Mouse (Mus musculus) ES-E14 (cell line): ENCODE results near the gene Dusp1. TPM values are rescaled to one million over a fixed set of nuclear protein-coding genes. Genes with fewer than 3 reads are reported as not detected.

ENCODE experiments used
- DNase-seq: peaks from one replicate; pipeline ENCODE4 v3.0.0-alpha.2; 2013; ENCODE audit warnings: low read depth, low spot score
- H3K27ac ChIP-seq: 2 replicates; pipeline ENCODE4 v1.5.1; 2012; ENCODE audit warnings: low read depth, mild to moderate bottlenecking, low read length, moderate library complexity, mixed read lengths; ENCODE audit not compliant: poor library complexity, insufficient read depth, severe bottlenecking
- H3K36me3 ChIP-seq: 2 replicates; pipeline ENCODE4 v1.6.1; 2012; ENCODE audit warnings: mild to moderate bottlenecking, low read length, moderate library complexity, mixed read lengths; ENCODE audit not compliant: control insufficient read depth, poor library complexity, insufficient read depth, severe bottlenecking
- H3K4me1 ChIP-seq, 2 experiments: fragments of 150-350 bp in 1 of 2; sonication (generic) in 1 of 2; 2 replicates each; pipeline ENCODE4 v1.6.1; 2012; ENCODE audit warnings: low read length in 2 of 2, mild to moderate bottlenecking in 1 of 2, mixed read lengths in 1 of 2; ENCODE audit not compliant: control insufficient read depth in 2 of 2, insufficient read depth in 2 of 2, poor library complexity in 1 of 2
- H3K4me3 ChIP-seq, 2 experiments: fragments of 150-350 bp in 1 of 2; sonication (generic) in 1 of 2; 2 replicates each; pipeline ENCODE4 v1.5.1; 2012; ENCODE audit warnings: low read length in 2 of 2, low read depth in 1 of 2, mild to moderate bottlenecking in 1 of 2, mixed read lengths in 1 of 2; ENCODE audit not compliant: insufficient read depth in 1 of 2, poor library complexity in 1 of 2, severe bottlenecking in 1 of 2
- H3K9ac ChIP-seq: 2 replicates; pipeline ENCODE4 v1.6.1; 2012; ENCODE audit warnings: low read depth, mild to moderate bottlenecking, low read length, mixed read lengths; ENCODE audit not compliant: poor library complexity, insufficient read depth, severe bottlenecking
- H3K9me3 ChIP-seq: fragments of 150-350 bp; sonication (generic); 2 replicates; pipeline ENCODE4 v1.6.1; 2012; ENCODE audit warnings: low read depth, mild to moderate bottlenecking, low read length; ENCODE audit not compliant: control insufficient read depth, insufficient read depth
- CHD2 ChIP-seq: IDR thresholded peaks from 2 replicates; pipeline ENCODE4 v1.6.1; 2014; ENCODE audit warnings: mild to moderate bottlenecking, low read depth, low read length, inconsistent platforms
- HCFC1 ChIP-seq: IDR thresholded peaks from 2 replicates; pipeline ENCODE4 v1.6.1; 2012; ENCODE audit warnings: low read length, inconsistent platforms, borderline replicate concordance; ENCODE audit not compliant: insufficient read depth
- MAFK ChIP-seq: IDR thresholded peaks from 2 replicates; pipeline ENCODE4 v1.6.1; 2014; ENCODE audit warnings: mild to moderate bottlenecking, low read depth, low read length, inconsistent platforms; ENCODE audit not compliant: insufficient read depth
- ZC3H11A ChIP-seq: IDR thresholded peaks from 2 replicates; pipeline ENCODE4 v1.6.1; 2012; ENCODE audit warnings: low read depth, mild to moderate bottlenecking, inconsistent platforms, low read length, borderline replicate concordance
- ZNF384 ChIP-seq: IDR thresholded peaks from 2 replicates; pipeline ENCODE4 v1.6.1; 2012; ENCODE audit warnings: low read depth, low read length, inconsistent platforms
- in situ Hi-C, 2 experiments: fragments of 600-800 bp; cut with MboI; formaldehyde crosslinking; loops; one replicate each; pipeline ENCODE4 v1.15.1; 2025; ENCODE audit warnings: low sequenced_read_pairs in 2 of 2, inconsistent platforms in 1 of 2; ENCODE audit not compliant: unreplicated experiment in 2 of 2
- total RNA-seq: library from RNA; depleted of rRNA; stranded (reverse); fragments of 300-350 nt; gene quantifications from 2 replicates; pipeline ENCODE4 v1.2.3, GENCODE M21; 2012

Dusp1 gene
- total RNA-seq, 1 experiment, result 21.2 TPM

- no peak overlapping the region for H3K27ac ChIP-seq
- in situ Hi-C loops, result no loop called here
- 0 out of 2 replicates have a peak, but pooled peaks cover 2% of the 10 kb centered on the region for H3K9me3 ChIP-seq
- no peak for DNase-seq
- no peaks in the 10 kb centered on the region for H3K36me3 ChIP-seq
- H3K4me3 ChIP-seq, result no peak overlapping the region
- TF ChIP-seq ZC3H11A, result no peak
- no peak for TF ChIP-seq HCFC1
- no peak for TF ChIP-seq CHD2
- no peak for TF ChIP-seq ZNF384
- no peak for TF ChIP-seq MAFK
- H3K9ac ChIP-seq, result no peak overlapping the region
- H3K4me1 ChIP-seq, result peaks cover 1 to 7% of the 10 kb centered on the region in 2 experiments; a peak in 2 of 4 replicates
Measured at GRCm38 (mm10) chr17:26490910-26491309, 71.0 kb downstream of the Dusp1 start.

- no peak for DNase-seq
- Histone ChIP-seq H3K9me3 (0 out of 2 replicates have a peak, but pooled peaks cover 2% of the 10 kb centered on the region), H3K36me3 (no peaks in the 10 kb centered on the region), H3K9ac (peak overlapping the region; percentile 56; the same call in 1 of the 2 replicates), H3K4me3 (no peak overlapping the region), H3K4me1 (peaks cover 1 to 7% of the 10 kb centered on the region in 2 experiments; a peak in 2 of 4 replicates), H3K27ac (no peak overlapping the region)
- TF ChIP-seq MAFK (no peak), CHD2 (no peak), ZC3H11A (no peak), HCFC1 (no peak)
- in situ Hi-C loops, result no loop called here
Measured at GRCm38 (mm10) chr17:26490072-26490471, 71.9 kb downstream of the Dusp1 start.

- Histone ChIP-seq H3K9ac (no peak overlapping the region), H3K36me3 (no peaks in the 10 kb centered on the region), H3K4me1 (peaks cover 1 to 7% of the 10 kb centered on the region in 2 experiments; a peak in 2 of 4 replicates), H3K4me3 (no peak overlapping the region), H3K27ac (no peak overlapping the region), H3K9me3 (0 out of 2 replicates have a peak, but pooled peaks cover 2% of the 10 kb centered on the region)
- DNase-seq, result no peak
- in situ Hi-C loops, result no loop called here
- TF ChIP-seq ZNF384, result no peak
- no peak for TF ChIP-seq MAFK
- TF ChIP-seq CHD2, result no peak
Measured at GRCm38 (mm10) chr17:26488711-26489403, 73.1 kb downstream of the Dusp1 start.

GRCm38 (mm10) chr17:26487917-26488316, 74.0 kb downstream of the Dusp1 start:
- H3K9ac ChIP-seq, result no peak overlapping the region
- no peaks in the 10 kb centered on the region for H3K36me3 ChIP-seq
- no peak for DNase-seq
- no peaks in the 10 kb centered on the region for H3K9me3 ChIP-seq
- H3K27ac ChIP-seq, result no peak overlapping the region
- H3K4me1 ChIP-seq, result peaks cover 1 to 7% of the 10 kb centered on the region in 2 experiments; a peak in 2 of 4 replicates
- in situ Hi-C loops, result no loop called here
- TF ChIP-seq HCFC1 (no peak), ZC3H11A (no peak), ZNF384 (no peak), CHD2 (no peak), MAFK (no peak)
- no peak overlapping the region for H3K4me3 ChIP-seq
